Mouse (Mus musculus) gastrocnemius, adult 18-20 months (tissue): Measurements from ENCODE around the gene Gm13279. TPM values are rescaled to one million over a fixed set of nuclear protein-coding genes. Genes with fewer than 3 reads are reported as not detected.
"Not testable (repeated sequence)": the region's sequence is repeated elsewhere in the genome, so short reads cannot be mapped to it uniquely, and the experiment has no call there.

ENCODE experiments used
- DNase-seq: peaks from one replicate; pipeline ENCODE4 v3.0.0; 2021; ENCODE audit warnings: low spot score
- long read RNA-seq, 2 experiments: library from polyadenylated mRNA; stranded (forward); transcript quantifications; one replicate each; pipeline ENCODE4 v2.0.0; 2021
- total RNA-seq, 2 experiments: library from RNA; stranded (reverse); gene quantifications; 2 replicates each; pipeline ENCODE4 v1.2.3; 2021

Gene Gm13279
- not detected for total RNA-seq
- long read RNA-seq, experiment 1 = 0 reads
- long read RNA-seq, experiment 2 = 0 reads

DNA sequence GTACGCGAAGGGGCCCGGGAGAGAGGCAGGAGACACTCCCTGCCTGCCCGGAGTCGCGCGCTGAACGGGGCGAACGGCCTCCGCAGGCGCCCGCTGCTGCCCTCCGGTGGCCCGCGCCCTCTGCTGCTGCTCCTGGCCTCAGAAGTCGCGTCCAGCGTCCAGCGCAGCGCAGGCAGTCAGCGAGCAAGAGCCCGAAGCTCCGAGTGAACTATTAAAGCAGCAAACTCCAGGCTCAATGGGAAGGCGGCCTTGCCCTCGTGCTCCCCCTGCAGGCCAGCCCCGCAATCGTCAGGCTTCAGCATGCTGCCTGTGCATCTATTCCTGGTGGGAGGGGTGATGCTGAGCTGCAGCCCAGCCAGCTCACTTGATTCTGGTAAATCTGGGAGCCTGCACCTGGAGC is at the start of gene Gm13279:
Gene Gm13279, plus strand, starts transcription at position 301 of the 400 bp plus-strand sequence.
- not testable (repeated sequence) for DNase-seq

DNA sequence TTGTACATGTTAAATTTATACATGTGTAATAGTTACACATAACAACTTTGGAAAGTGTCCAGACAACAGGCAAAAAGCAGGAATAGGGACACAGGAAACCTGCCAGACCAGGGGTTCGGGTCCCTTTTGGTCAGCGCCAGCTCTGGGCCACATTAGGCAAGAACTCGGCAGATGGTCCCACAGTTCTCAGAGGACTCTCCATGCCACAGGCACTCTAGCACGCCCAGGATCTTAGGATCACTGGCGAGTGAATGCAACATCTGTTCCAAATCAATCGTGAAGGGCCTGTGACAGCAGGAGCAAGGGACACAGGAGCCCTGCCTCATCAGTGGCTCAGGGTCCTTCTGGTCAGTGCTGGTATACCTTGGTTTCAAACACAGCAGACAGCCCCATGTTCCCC is 47.3 kb upstream of the Gm13279 start:
- DNase-seq = no peak

DNA sequence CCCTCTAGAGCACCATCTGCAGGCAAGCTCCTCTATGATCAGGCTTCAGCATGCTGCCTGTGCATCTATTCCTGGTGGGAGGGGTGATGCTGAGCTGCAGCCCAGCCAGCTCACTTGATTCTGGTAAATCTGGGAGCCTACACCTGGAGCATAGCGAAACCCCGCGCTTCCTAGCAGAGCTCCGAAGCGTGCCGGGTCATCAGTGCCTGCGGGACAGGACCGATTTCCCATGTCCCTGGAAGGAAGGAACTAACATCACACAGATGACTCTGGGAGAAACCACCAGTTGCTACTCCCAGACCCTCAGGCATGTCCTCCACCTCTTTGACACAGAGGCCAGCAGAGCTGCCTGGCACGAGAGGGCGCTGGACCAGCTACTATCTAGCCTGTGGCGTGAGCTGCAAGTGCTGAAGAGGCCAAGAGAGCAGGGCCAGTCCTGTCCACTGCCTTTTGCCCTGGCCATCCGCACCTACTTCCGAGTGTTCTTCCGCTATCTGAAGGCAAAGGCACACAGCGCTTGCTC is 42.3 kb upstream of the Gm13279 start, which contains the start of gene Gm13271:
Gene Gm13271, plus strand, starts transcription at position 51 of the 523 bp plus-strand sequence.
- DNase-seq = peak; percentile 58

DNA sequence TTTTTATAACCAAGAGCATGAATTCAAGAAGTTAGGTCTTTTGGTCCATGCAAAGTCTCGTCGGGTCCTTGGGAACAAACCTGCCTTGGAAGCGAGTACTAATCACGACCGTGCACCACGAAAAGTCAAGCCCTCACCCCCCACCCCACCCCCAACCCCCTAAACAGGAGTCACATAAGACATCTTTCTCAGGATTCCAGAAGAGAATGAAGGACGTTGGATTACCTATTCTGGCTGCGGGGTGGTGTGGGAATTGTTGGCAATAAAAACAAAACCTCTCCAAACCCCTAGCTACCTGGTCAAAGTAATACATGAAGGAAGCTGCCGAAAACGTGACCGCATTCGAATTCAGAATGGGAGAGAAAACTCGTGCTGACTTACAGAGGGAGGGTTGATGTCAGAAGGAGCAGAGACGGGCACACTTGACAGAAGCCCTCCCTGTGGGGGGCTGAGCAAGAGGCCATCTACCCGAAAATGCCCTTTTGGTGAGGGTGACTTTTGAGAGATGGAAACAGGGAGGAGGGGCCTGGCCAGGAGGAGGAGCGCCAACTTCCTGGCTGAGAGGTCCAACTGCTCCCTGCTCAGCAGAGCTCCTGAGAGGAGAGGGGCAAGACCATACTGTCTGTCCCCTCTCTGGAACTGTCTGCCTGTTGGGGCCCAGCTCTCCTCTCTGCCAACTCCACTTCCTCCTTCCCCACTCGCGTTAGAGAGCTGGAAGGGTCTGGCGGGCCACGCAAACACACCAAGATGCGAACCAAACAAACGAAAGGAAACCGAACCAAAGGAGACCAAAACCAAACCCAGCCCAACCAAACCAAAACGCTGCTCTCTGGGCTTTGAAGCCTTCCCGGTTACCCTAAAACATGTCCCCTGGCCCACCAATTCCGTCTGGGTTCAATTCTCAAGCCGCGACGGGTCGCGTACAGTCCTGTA is 40.4 kb upstream of the Gm13279 start:
- not testable (repeated sequence) for DNase-seq

DNA sequence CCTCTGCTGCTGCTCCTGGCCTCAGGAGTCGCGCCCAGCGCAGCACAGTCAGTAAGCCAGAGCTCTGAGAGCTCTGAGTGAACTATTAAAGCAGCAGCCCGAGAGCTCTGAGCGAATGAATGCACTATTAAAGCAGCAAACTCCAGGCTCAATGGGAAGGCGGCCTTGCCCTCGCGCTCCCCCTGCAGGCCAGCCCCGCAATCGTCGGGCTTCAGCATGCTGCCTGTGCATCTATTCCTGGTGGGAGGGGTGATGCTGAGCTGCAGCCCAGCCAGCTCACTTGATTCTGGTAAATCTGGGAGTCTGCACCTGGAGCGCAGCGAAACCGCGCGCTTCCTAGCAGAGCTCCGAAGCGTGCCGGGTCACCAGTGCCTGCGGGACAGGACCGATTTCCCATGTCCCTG is 39.6 kb upstream of the Gm13279 start:
- peak; percentile 83 for DNase-seq

DNA sequence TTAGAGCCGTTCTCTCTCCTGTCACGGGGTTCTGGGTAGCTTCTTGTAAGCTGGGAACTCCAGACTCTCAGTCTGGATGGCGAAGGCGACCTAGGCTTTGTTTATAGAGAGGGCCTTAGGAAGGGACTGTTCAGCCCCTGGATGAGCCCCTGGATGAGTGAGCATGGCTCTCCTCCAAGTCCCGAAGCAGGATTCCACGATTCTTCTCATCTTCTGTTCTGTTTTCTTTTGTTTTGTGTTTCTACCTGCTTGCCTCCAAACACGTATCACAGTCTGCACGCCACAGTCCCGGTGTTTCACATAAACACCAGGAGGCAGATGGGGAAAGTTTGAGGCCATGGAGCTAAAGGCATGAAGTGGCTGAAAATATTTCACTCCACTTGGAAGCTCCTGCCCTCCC is 38.4 kb upstream of the Gm13279 start:
- not testable (repeated sequence) for DNase-seq

DNA sequence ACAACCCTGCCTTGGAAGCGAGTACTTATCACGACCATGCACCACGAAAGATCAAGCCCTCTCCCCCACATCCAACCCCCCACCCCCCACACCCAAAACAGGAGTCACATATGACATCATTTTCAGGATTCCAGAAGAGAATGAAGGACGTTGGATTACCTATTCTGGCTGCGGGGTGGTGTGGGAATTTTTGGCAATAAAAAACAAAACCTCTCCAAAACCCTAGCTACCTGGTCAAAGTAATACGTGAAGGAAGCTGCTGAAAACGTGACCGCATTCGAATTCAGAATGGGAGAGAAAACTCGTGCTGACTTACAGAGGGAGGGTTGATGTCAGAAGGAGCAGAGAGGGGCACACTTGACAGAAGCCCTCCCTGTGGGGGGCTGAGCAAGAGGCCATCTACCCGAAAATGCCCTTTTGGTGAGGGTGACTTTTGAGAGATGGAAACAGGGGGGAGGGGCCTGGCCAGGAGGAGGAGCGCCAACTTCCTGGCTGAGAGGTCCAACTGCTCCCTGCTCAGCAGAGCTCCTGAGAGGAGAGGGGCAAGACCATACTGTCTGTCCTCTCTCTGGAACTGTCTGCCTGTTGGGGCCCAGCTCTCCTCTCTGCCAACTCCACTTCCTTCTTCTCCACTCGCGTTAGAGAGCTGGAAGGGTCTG is 37.5 kb upstream of the Gm13279 start, which contains the start of gene Gm13283:
Gene Gm13283, plus strand, starts transcription at position 510 of the 659 bp plus-strand sequence.
- not testable (repeated sequence) for DNase-seq

DNA sequence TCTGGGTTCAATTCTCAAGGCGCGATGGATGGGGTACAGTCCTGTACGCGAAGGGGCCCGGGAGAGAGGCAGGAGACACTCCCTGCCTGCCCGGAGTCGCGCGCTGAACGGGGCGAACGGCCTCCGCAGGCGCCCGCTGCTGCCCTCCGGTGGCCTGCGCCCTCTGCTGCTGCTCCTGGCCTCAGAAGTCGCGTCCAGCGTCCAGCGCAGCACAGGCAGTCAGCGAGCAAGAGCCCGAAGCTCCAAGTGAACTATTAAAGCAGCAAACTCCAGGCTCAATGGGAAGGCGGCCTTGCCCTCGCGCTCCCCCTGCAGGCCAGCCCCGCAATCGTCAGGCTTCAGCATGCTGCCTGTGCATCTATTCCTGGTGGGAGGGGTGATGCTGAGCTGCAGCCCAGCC is 36.8 kb upstream of the Gm13279 start:
- DNase-seq = peak; percentile 68

DNA sequence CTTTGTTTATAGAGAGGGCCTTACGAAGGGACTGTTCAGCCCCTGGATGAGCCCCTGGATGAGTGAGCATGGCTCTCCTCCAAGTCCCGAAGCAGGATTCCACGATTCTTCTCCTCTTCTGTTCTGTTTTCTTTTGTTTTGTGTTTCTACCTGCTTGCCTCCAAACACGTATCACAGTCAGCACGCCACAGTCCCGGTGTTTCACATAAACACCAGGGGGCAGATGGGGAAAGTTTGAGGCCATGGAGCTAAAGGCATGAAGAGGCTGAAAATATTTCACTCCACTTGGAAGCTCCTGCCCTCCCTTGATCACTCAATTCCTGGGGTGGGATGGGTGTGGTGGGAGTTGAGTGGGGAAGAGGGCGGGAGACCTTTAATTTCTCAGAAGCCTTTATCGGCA is 35.4 kb upstream of the Gm13279 start:
- peak; percentile 65 for DNase-seq

DNA sequence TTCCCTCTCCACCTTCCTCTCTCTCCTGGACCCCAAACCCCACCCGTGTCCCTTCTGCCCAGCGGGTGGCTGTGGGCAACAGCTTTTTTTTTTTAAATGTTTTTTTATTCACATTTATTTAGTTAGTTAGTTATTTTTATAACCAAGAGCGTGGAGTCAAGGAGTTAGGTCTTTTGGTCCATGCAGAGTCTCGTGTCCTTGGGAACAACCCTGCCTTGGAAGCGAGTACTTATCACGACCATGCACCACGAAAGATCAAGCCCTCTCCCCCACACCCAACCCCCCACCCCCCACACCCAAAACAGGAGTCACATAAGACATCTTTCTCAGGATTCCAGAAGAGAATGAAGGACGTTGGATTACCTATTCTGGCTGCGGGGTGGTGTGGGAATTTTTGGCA is 34.9 kb upstream of the Gm13279 start:
- DNase-seq = not testable (repeated sequence)

DNA sequence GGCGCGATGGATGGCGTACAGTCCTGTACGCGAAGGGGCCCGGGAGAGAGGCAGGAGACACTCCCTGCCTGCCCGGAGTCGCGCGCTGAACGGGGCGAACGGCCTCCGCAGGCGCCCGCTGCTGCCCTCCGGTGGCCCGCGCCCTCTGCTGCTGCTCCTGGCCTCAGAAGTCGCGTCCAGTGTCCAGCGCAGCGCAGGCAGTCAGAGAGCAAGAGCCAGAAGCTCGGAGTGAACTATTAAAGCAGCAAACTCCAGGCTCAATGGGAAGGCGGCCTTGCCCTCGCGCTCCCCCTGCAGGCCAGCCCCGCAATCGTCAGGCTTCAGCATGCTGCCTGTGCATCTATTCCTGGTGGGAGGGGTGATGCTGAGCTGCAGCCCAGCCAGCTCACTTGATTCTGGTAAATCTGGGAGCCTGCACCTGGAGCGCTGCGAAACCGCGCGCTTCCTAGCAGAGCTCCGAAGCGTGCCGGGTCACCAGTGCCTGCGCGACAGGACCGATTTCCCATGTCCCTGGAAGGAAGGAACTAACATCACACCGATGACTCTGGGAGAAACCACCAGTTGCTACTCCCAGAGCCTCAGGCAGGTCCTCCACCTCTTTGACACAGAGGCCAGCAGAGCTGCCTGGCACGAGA is 33.7 kb upstream of the Gm13279 start:
- peak; percentile 42 for DNase-seq

DNA sequence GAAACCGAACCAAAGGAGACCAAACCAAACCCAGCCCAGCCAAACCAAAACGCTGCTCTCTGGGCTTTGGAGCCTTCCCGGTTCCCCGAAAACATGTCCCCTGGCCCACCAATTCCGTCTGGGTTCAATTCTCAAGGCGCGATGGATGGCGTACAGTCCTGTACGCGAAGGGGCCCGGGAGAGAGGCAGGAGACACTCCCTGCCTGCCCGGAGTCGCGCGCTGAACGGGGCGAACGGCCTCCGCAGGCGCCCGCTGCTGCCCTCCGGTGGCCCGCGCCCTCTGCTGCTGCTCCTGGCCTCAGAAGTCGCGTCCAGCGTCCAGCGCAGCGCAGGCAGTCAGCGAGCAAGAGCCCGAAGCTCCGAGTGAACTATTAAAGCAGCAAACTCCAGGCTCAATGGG is 23.7 kb upstream of the Gm13279 start, which contains the start of gene Gm13290:
Gene Gm13290, plus strand, starts transcription at position 301 of the 400 bp plus-strand sequence.
- not testable (repeated sequence) for DNase-seq

DNA sequence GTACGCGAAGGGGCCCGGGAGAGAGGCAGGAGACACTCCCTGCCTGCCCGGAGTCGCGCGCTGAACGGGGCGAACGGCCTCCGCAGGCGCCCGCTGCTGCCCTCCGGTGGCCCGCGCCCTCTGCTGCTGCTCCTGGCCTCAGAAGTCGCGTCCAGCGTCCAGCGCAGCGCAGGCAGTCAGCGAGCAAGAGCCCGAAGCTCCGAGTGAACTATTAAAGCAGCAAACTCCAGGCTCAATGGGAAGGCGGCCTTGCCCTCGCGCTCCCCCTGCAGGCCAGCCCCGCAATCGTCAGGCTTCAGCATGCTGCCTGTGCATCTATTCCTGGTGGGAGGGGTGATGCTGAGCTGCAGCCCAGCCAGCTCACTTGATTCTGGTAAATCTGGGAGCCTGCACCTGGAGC is 20.6 kb upstream of the Gm13279 start, which contains the start of gene Gm13289:
Gene Gm13289, plus strand, starts transcription at position 301 of the 400 bp plus-strand sequence.
- not testable (repeated sequence) for DNase-seq

DNA sequence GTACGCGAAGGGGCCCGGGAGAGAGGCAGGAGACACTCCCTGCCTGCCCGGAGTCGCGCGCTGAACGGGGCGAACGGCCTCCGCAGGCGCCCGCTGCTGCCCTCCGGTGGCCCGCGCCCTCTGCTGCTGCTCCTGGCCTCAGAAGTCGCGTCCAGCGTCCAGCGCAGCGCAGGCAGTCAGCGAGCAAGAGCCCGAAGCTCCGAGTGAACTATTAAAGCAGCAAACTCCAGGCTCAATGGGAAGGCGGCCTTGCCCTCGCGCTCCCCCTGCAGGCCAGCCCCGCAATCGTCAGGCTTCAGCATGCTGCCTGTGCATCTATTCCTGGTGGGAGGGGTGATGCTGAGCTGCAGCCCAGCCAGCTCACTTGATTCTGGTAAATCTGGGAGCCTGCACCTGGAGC is 17.6 kb upstream of the Gm13279 start, which contains the start of gene Gm13272:
Gene Gm13272, plus strand, starts transcription at position 301 of the 400 bp plus-strand sequence.
- not testable (repeated sequence) for DNase-seq

DNA sequence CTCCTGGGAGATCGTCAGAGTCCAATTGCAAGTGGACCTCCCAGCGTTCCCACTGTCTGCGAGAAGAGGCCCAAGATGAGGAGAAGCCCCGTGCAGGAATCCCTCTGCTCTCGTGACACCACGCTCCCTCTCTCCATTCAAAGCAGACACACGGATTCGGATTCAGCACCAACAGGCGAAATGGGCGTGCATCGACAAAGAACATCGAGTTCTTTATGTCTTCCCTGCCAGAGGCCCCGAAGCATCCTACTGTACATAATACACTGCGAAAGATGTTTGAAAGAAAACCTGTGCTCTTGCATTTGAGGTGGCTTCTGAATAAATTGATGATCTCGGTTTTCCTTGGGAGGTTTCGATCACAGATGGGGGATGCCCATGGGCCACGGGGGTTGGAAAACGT is 16.9 kb upstream of the Gm13279 start:
- DNase-seq = not testable (repeated sequence)

DNA sequence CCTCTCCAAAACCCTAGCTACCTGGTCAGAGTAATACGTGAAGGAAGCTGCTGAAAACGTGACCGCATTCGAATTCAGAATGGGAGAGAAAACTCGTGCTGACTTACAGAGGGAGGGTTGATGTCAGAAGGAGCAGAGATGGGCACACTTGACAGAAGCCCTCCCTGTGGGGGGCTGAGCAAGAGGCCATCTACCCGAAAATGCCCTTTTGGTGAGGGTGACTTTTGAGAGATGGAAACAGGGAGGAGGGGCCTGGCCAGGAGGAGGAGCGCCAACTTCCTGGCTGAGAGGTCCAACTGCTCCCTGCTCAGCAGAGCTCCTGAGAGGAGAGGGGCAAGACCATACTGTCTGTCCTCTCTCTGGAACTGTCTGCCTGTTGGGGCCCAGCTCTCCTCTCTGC is 15.4 kb upstream of the Gm13279 start, which contains the start of gene Ifnz:
Gene Ifnz, plus strand, starts transcription at position 301 of the 400 bp plus-strand sequence.
- not testable (repeated sequence) for DNase-seq

DNA sequence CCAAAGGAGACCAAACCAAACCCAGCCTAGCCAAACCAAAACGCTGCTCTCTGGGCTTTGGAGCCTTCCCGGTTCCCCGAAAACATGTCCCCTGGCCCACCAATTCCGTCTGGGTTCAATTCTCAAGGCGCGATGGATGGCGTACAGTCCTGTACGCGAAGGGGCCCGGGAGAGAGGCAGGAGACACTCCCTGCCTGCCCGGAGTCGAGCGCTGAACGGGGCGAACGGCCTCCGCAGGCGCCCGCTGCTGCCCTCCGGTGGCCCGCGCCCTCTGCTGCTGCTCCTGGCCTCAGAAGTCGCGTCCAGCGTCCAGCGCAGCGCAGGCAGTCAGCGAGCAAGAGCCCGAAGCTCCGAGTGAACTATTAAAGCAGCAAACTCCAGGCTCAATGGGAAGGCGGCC is 14.9 kb upstream of the Gm13279 start:
- not testable (repeated sequence) for DNase-seq

DNA sequence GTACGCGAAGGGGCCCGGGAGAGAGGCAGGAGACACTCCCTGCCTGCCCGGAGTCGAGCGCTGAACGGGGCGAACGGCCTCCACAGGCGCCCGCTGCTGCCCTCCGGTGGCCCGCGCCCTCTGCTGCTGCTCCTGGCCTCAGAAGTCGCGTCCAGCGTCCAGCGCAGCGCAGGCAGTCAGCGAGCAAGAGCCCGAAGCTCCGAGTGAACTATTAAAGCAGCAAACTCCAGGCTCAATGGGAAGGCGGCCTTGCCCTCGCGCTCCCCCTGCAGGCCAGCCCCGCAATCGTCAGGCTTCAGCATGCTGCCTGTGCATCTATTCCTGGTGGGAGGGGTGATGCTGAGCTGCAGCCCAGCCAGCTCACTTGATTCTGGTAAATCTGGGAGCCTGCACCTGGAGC is 11.8 kb upstream of the Gm13279 start, which contains the start of gene Gm13276:
Gene Gm13276, plus strand, starts transcription at position 301 of the 400 bp plus-strand sequence.
- not testable (repeated sequence) for DNase-seq

DNA sequence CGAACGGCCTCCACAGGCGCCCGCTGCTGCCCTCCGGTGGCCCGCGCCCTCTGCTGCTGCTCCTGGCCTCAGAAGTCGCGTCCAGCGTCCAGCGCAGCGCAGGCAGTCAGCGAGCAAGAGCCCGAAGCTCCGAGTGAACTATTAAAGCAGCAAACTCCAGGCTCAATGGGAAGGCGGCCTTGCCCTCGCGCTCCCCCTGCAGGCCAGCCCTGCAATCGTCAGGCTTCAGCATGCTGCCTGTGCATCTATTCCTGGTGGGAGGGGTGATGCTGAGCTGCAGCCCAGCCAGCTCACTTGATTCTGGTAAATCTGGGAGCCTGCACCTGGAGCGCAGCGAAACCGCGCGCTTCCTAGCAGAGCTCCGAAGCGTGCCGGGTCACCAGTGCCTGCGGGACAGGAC is 8.8 kb upstream of the Gm13279 start, which contains the start of gene Gm13277:
Gene Gm13277, plus strand, starts transcription at position 231 of the 400 bp plus-strand sequence.
- peak; percentile 54 for DNase-seq

DNA sequence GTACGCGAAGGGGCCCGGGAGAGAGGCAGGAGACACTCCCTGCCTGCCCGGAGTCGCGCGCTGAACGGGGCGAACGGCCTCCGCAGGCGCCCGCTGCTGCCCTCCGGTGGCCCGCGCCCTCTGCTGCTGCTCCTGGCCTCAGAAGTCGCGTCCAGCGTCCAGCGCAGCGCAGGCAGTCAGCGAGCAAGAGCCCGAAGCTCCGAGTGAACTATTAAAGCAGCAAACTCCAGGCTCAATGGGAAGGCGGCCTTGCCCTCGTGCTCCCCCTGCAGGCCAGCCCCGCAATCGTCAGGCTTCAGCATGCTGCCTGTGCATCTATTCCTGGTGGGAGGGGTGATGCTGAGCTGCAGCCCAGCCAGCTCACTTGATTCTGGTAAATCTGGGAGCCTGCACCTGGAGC is 5.9 kb upstream of the Gm13279 start, which contains the start of gene Gm13278:
Gene Gm13278, plus strand, starts transcription at position 301 of the 400 bp plus-strand sequence.
- not testable (repeated sequence) for DNase-seq
